Mouse (Mus musculus): ENCODE results near the gene Gp5. TPM values are rescaled to one million over a fixed set of nuclear protein-coding genes. Genes with fewer than 3 reads are reported as not detected.

Gene Gp5
- polyA plus RNA-seq, 1 experiment from 2014 or later, result 5.4 TPM

DNA sequence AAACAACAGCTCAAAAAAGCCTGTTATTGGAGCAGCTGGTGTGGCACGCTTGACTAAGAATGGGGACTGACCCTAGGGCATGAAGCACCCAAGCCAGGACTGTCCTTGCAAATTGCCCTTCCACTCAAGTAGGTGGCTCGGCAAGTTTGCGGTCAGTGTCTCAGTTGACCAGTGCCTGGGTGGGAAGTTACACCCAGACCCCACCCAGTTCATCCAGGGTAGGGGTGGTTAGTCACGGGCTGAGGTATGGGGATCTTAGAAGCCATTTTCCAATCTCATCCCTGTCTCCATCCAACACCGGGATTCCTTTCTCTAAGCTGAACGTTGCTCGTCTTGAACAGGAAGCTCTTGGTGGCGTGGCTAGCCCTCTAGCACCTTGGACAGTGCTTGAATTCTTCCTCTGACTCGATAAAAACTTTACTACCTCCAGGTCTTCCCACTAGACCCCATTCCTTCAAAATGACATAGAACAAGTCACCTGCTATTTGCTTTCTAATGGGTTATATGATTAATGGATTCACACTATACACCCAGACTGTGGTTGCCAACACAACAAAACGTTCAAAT, 10.8 kb downstream of the Gp5 start:
- H3K4me1 ChIP-seq, result no peaks in the 10 kb centered on the region
- peak; percentile 73 for DNase-seq (ENCODE audit: low spot score)
- 61% methylated on average over 10 of the region's 10 CpGs for WGBS

GRCm38 (mm10) chr16:30297450-30297849, 13.1 kb downstream of the Gp5 start:
- Histone ChIP-seq H3K4me3 (no peak overlapping the region), H3K27me3 (ENCODE audit: insufficient read depth, poor library complexity, severe bottlenecking) (peaks cover 14% of the 10 kb centered on the region), H3K36me3 (no peaks in the 10 kb centered on the region), H3K9me3 (no peaks in the 10 kb centered on the region), H3K27ac (no peak overlapping the region), H3K4me1 (no peaks in the 10 kb centered on the region)
- DNase-seq (ENCODE audit: low spot score), result peak; percentile 69
- WGBS, result 88% methylated on average over 7 of the region's 7 CpGs

More for the DNA sequence above, 10.8 kb downstream of the Gp5 start:
- no peaks in the 10 kb centered on the region for H3K9me3 ChIP-seq
- peaks cover 34% of the 10 kb centered on the region for H3K27me3 ChIP-seq (ENCODE audit: insufficient read depth, poor library complexity, severe bottlenecking)
- H3K4me3 ChIP-seq, result no peak overlapping the region
- no peaks in the 10 kb centered on the region for H3K36me3 ChIP-seq
- H3K27ac ChIP-seq, result no peak overlapping the region

DNA sequence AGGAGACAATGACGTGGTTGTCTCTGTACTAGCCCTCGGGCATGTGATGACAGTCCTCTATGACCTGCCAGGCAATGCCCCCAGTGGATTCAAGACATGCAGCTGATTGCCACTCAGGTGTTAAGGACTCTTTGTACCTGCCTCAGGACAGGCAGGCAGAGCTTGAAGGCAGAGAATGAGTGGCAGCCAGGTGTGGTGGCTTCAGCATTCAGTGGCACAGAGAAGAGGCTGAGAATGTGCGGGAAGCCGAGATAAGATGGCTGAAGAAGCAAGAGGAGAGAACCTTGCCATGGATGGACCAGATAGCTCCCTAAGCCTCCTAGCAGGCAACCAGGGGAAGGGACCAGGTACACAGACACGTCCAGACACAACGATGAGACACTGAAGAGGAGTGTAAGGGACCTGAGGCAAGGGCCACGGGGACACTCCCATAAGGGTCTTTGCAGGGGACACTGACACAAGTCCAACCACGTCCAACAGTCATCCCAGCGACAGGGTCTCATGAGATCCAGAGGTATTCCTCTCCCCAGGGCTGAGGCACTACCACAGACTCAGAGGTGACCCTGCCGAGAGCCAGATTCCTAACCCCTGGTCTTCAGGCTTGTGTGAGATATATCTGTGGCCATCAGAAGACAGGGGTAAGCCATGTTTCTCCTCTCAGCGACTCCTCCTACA, 13.8 kb downstream of the Gp5 start:
- peaks cover 12% of the 10 kb centered on the region; the same call in 1 of the 2 replicates for H3K27me3 ChIP-seq (ENCODE audit: insufficient read depth, poor library complexity, severe bottlenecking)
- DNase-seq (ENCODE audit: low spot score), result peak; percentile 67
- no peak overlapping the region for H3K27ac ChIP-seq
- 80% methylated on average over 11 of the region's 11 CpGs for WGBS
- no peaks in the 10 kb centered on the region for H3K36me3 ChIP-seq
- no peak overlapping the region for H3K4me3 ChIP-seq
- no peaks in the 10 kb centered on the region for H3K4me1 ChIP-seq
- H3K9me3 ChIP-seq, result no peaks in the 10 kb centered on the region

GRCm38 (mm10) chr16:30295106-30295505, 15.5 kb downstream of the Gp5 start:
- Histone ChIP-seq H3K36me3 (no peaks in the 10 kb centered on the region), H3K9me3 (no peaks in the 10 kb centered on the region), H3K4me1 (peaks cover 4% of the 10 kb centered on the region; the same call in 1 of the 2 replicates), H3K4me3 (no peak overlapping the region), H3K27me3 (ENCODE audit: insufficient read depth, poor library complexity, severe bottlenecking) (peaks cover 18% of the 10 kb centered on the region; the same call in 1 of the 2 replicates), H3K27ac (no peak overlapping the region)
- DNase-seq (ENCODE audit: low spot score), result peak; percentile 67
- WGBS, result 84% methylated on average over 7 of the region's 7 CpGs

GRCm38 (mm10) chr16:30290436-30290835, 20.1 kb downstream of the Gp5 start:
- no peak overlapping the region for H3K27ac ChIP-seq
- no peaks in the 10 kb centered on the region for H3K36me3 ChIP-seq
- no peak overlapping the region for H3K4me3 ChIP-seq
- DNase-seq (ENCODE audit: low spot score), result no peak
- H3K9me3 ChIP-seq, result no peaks in the 10 kb centered on the region
- peaks cover 8% of the 10 kb centered on the region; the same call in 1 of the 2 replicates for H3K4me1 ChIP-seq
- 60% methylated on average over 6 of the region's 6 CpGs for WGBS
- H3K27me3 ChIP-seq (ENCODE audit: insufficient read depth, poor library complexity, severe bottlenecking), result peaks cover 44% of the 10 kb centered on the region

DNA sequence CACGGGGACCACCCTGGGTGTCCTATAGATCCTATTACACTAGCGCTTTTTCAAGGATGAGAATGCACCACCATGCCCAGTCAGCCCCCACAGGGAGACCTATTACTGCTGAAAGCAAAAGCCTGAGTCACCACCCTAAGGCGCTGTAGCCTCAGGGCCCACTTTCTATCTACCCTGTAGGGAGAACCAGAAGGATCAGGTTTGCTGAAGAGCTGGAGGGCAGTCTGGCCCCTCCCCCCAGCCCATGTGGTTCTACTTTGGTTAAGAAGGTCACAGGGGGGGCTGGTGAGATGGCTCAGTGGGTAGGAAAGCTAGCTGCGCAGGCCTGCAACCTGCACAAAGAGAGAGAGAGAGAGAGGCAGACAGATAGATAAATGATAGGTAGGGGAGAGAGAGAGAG, 24.9 kb downstream of the Gp5 start:
- Histone ChIP-seq H3K9me3 (no peaks in the 10 kb centered on the region), H3K36me3 (no peaks in the 10 kb centered on the region), H3K4me3 (no peak overlapping the region), H3K27ac (no peak overlapping the region), H3K27me3 (ENCODE audit: insufficient read depth, poor library complexity, severe bottlenecking) (peaks cover 80% of the 10 kb centered on the region), H3K4me1 (peaks cover 30% of the 10 kb centered on the region)
- 47% methylated on average over 4 of the region's 4 CpGs for WGBS
- no peak for DNase-seq (ENCODE audit: low spot score)

GRCm38 (mm10) chr16:30283743-30284337, 26.7 kb downstream of the Gp5 start:
- no peaks in the 10 kb centered on the region for H3K36me3 ChIP-seq
- H3K27ac ChIP-seq, result no peak overlapping the region
- no peak for DNase-seq (ENCODE audit: low spot score)
- H3K4me3 ChIP-seq, result peak overlapping the region; percentile 49
- WGBS, result 4% methylated on average over 15 of the region's 15 CpGs
- peaks cover 63% of the 10 kb centered on the region for H3K27me3 ChIP-seq (ENCODE audit: insufficient read depth, poor library complexity, severe bottlenecking)
- no peaks in the 10 kb centered on the region for H3K9me3 ChIP-seq
- peaks cover 30% of the 10 kb centered on the region for H3K4me1 ChIP-seq

DNA sequence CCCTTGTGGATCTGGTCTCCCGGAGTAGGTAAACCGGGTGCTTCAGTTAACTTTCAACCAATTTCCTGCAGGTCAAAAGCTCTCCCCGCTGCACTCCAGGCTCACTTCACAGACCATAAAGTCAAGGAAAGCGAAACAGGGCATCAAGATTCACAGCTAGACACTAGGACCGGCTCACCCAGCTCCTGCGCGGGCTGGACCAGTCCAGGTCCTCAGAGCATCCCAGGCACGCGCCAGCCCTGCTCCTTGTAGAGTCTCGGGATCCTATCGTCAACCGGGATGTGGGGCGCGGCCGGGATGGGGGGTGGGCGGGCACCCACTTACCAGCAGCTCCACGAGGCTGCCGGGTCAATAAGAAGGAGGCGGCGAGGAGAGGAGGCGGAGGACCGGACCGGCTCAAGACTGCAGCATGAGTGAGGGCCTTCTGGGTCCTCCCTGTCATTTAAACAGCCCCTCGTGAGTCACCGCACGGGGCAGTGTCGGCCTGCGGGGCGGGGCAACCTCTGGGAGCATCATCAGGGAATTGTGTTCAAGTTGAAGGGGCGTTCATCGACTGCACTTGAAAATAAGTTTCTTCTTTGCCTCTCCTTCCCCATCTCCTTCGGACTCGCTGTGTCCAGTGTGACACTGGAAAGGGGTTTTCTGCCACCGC, 27.6 kb downstream of the Gp5 start, which contains the start of gene Lrrc15:
TSS of gene Lrrc15 (minus strand) at position 413 of the 652 bp plus-strand sequence.
- H3K27me3 ChIP-seq (ENCODE audit: insufficient read depth, poor library complexity, severe bottlenecking), result peaks cover 58% of the 10 kb centered on the region
- DNase-seq (ENCODE audit: low spot score), result no peak
- peak within 1 kb of the TSS; percentile 49 for H3K4me3 ChIP-seq
- peaks cover 34% of the 10 kb centered on the region for H3K4me1 ChIP-seq
- 9% methylated on average over 34 of the region's 34 CpGs for WGBS
- H3K36me3 ChIP-seq, result no peaks in the 10 kb centered on the region
- no peaks in the 10 kb centered on the region for H3K9me3 ChIP-seq
- H3K27ac ChIP-seq, result no peak within 1 kb of the TSS

- DNase-seq (ENCODE audit: low spot score), result no peak
- Histone ChIP-seq H3K4me3 (no peak overlapping the region), H3K9me3 (no peaks in the 10 kb centered on the region), H3K36me3 (no peaks in the 10 kb centered on the region), H3K4me1 (peaks cover 33% of the 10 kb centered on the region), H3K27ac (no peak overlapping the region), H3K27me3 (ENCODE audit: insufficient read depth, poor library complexity, severe bottlenecking) (peaks cover 48% of the 10 kb centered on the region)
- WGBS, result 11% methylated on average over 4 of the region's 4 CpGs
Measured at GRCm38 (mm10) chr16:30280676-30281297, 29.8 kb downstream of the Gp5 start.

DNA sequence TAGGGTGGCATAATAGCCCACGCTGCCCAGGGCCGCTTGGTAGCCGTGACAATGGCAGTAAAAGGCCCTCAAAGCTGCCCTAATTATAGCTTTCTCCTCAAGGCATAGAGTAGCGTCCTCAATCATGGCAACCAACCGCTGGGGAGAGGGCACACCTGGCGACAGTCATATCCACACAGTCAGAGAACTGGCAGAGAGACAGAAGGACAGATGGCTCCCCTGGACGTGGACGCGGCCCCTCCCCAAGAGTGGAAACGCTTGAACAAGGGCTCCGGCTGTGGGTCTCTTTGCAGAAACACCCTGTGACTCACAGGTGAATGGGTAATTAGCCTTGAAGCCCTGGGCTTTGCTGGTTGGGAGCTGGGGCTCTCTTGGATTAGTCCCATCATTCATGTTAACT, 32.2 kb downstream of the Gp5 start:
- no peaks in the 10 kb centered on the region for H3K9me3 ChIP-seq
- no peak overlapping the region for H3K27ac ChIP-seq
- peaks cover 29% of the 10 kb centered on the region for H3K27me3 ChIP-seq (ENCODE audit: insufficient read depth, poor library complexity, severe bottlenecking)
- 81% methylated on average over 11 of the region's 11 CpGs for WGBS
- no peak for DNase-seq (ENCODE audit: low spot score)
- H3K4me3 ChIP-seq, result no peak overlapping the region
- H3K4me1 ChIP-seq, result peaks cover 24% of the 10 kb centered on the region
- H3K36me3 ChIP-seq, result no peaks in the 10 kb centered on the region

- DNase-seq (ENCODE audit: low spot score), result no peak
- Histone ChIP-seq H3K4me3 (no peak overlapping the region), H3K36me3 (no peaks in the 10 kb centered on the region), H3K9me3 (no peaks in the 10 kb centered on the region), H3K27me3 (ENCODE audit: insufficient read depth, poor library complexity, severe bottlenecking) (0 out of 2 replicates have a peak, but pooled peaks cover 8% of the 10 kb centered on the region), H3K4me1 (peaks cover 16% of the 10 kb centered on the region), H3K27ac (no peak overlapping the region)
- WGBS, result 82% methylated on average over 15 of the region's 15 CpGs
Measured at GRCm38 (mm10) chr16:30275558-30276340, 34.8 kb downstream of the Gp5 start.

DNA sequence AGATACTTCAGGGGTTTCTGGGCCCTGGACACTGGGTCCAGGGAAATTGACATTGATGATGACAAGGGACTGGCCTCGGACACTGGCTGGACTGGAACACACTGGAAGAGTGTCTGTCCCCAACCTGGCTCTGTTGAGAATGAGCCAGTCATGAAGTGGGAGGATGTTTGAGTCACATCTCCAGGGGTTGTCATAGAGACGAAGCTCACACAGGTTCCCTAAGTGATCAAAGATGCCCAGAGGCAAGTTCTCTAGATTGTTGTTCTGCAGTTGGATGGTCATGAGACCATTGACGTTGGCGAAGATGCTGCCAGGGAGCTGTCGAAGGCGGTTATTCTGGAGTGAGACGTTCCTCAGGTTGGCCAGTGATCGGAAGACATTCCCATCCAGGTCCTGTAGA, 37.5 kb downstream of the Gp5 start:
- H3K4me1 ChIP-seq, result peaks cover 8% of the 10 kb centered on the region; the same call in 1 of the 2 replicates
- H3K4me3 ChIP-seq, result no peak overlapping the region
- DNase-seq (ENCODE audit: low spot score), result no peak
- WGBS, result 88% methylated on average over 8 of the region's 8 CpGs
- peaks cover 8% of the 10 kb centered on the region; the same call in 1 of the 2 replicates for H3K27me3 ChIP-seq (ENCODE audit: insufficient read depth, poor library complexity, severe bottlenecking)
- H3K27ac ChIP-seq, result no peak overlapping the region
- no peaks in the 10 kb centered on the region for H3K9me3 ChIP-seq
- H3K36me3 ChIP-seq, result no peaks in the 10 kb centered on the region

Measured in heart, embryonic 10.5 days (tissue).